Mouse (Mus musculus) heart, adult 18-20 months (tissue): ENCODE results near the gene Slc13a2. TPM values are rescaled to one million over a fixed set of nuclear protein-coding genes. Genes with fewer than 3 reads are reported as not detected.

ENCODE experiments used
- DNase-seq, 2 experiments: peaks; one replicate each; pipeline ENCODE4 v3.0.0; 2021 to 2022; ENCODE audit warnings: mixed read lengths in 1 of 2
- long read RNA-seq, 2 experiments: library from polyadenylated mRNA; stranded (forward); transcript quantifications; one replicate each; pipeline ENCODE4 v2.0.0; 2021
- total RNA-seq, 2 experiments: library from RNA; stranded (reverse); gene quantifications; 2 replicates each; pipeline ENCODE4 v1.2.3; 2021

Gene Slc13a2
- not detected for total RNA-seq
- long read RNA-seq, experiment 1: 0 reads
- long read RNA-seq, experiment 2: 0 reads

DNA sequence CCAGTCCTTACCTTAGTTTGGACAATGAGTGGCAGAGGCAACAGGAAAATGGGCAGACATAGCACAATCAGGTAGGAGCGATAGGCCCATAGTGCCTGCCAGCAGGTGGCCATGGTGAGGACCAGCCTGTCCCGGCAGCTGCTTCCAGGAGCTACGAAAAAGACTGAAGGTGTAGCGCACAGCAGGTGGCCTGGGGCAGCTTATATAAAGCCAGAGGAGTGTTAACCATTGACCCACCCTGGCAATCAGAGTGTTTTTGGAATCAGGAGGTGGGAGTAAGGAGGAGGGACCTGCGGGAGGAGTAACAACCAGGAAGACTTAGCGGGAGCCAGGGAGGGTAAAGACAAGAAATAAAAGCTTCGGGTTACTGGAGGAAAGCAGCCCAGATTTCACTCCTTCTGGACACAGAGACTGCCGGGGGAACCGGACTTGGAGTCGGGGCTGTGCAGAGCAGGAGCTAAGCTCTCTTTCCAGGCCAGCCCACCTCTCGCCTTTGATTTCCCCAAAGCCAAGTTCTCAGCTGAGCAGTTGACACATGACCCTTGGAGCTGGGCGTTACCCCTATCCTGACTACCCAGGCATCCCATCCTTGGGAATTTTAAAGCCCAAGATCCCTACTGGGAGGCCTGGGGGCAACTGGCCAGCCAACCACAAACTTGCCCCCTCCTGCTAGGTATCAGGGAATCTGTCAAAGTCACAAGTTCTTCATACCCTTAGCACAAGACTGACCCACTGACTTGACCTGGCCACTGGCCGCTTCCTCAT lies at the start of gene Slc13a2:
TSS of gene Slc13a2 (minus strand) at position 163 of the 765 bp plus-strand sequence.
- DNase-seq: no peak

- DNase-seq: no peak
Observed at GRCm38 (mm10) chr11:78471326-78472103, 49.5 kb upstream of the Slc13a2 start.

DNA sequence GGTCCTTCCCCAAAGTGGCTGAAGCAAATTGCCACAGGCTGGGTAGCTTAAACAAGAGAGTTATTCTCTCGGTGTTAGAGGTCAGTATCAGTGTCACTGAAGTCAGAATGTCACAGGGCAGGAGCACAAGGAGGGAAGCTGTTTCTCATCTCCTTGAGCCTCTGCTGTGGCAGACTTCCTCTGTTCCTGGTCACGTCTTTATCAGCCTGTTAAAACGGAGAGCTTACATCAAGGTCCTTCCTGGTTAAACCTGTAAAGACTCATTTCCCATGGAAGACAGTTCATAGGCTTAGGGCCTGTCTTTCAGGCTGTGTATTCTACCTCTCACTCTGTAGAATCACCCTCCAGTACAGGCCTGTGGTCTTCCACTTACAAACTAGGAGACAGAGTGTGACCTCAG lies 45.9 kb upstream of the Slc13a2 start:
- DNase-seq: no peak

GRCm38 (mm10) chr11:78467515-78467914 lies 45.5 kb upstream of the Slc13a2 start:
- DNase-seq: no peak

- no peak for DNase-seq
Observed at GRCm38 (mm10) chr11:78466242-78466912, 44.4 kb upstream of the Slc13a2 start.

DNA sequence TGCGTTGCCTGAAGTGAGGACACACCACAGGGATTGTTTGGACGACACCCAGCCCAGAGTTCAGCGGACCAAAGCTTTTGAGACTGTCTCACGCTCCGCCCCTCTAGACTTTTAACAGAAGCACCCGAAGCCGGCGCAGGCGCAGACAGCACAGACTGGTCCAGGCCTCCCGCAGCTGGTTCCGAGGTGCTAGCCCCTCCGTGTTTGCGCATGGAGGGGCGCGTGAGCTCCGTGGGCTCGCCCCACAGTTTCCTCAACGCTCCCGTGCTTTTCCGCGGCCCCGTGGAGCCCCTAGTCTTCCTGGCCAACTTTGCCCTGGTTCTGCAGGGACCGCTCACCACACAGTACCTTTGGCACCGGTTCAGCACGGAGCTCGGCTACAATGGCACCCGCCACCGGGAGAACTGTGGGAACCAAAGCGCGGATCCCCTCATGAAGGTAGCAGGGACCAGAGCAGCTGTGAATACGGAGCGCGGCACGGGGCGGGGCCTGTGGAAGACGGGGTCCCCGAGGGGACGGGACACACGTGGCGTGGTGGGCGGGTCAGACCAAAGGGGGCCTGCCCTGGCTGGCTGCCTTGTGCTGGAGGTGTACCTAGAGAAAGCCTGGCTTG lies 43.7 kb upstream of the Slc13a2 start, which contains the start of gene Slc46a1:
TSS of gene Slc46a1 (plus strand) at position 130 of the 613 bp plus-strand sequence.
- DNase-seq: peak; percentile 87

DNA sequence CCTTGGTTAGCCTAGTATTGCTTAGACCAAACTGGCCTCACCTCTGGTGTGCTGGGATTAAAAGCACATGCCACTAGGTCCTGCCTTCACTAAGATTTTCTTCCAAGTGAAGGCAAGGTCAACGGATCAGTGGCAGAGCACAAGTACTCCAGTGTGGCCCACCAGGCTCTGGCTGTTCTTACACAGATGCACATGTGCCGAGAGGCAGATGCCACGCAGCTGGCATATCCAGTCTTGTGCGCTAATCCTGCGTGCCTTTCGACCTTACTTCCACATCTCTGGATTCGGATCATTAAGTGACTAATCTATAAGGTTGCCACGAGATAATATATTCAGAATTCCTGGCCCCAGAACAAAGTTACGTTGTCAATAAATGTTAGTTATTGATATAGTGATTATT lies 43.1 kb upstream of the Slc13a2 start:
- peak in 1 of 2 experiments; percentile 8 for DNase-seq

DNA sequence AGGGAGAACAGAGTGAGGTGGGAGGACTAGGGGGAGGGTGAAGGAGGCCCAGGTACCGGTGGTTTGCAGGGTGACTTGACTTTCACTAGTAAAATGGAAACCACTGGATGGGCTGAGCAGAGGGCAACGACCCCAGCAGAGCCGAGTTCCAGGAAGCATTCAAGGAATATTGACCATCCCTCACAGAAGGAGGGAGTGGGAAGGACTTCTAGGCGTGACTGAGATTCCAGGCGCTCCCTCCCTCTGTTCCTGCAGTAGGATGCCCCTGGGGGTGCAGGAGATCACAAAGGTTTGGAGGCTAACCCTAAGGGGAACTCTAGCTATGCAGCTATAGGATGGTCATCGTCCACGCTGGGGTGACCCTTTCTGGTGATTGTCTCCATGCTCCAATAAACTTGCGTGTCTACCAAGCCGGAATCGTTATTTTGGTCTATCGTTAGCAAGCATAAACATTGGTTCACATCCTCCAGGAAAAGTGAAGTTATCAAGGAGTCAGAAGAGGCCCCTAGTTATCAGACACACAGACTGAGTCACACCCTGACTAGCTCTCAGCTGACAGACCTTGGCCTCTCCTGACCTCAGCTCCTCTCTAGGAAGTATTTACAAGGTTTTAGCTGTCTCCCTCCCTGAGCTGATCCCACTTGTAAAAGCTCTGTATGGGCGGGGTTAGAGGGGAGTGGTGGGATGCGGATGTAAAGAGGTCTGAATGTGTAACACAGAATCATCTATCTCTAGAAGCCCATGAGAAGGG lies 41.4 kb upstream of the Slc13a2 start:
- DNase-seq: no peak

DNA sequence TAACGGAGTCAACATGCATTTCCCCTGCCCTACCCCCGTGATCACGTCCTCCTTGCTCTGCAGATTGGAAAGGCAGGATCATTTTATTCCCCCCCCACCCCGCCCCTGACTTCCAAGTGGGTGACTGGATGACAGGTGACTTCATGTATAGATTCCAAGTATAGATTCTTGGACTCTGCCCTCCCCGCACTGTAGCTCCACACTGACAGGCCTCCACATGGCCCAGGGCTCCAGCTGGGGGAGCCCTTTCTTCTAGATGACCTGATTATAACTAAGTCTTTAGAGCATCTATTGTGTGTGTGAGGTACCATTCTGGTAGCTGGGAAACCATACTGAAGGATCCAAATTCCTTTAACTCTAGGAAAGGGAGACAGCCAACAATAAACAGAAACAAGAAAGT lies 40.7 kb upstream of the Slc13a2 start:
- DNase-seq: no peak

DNA sequence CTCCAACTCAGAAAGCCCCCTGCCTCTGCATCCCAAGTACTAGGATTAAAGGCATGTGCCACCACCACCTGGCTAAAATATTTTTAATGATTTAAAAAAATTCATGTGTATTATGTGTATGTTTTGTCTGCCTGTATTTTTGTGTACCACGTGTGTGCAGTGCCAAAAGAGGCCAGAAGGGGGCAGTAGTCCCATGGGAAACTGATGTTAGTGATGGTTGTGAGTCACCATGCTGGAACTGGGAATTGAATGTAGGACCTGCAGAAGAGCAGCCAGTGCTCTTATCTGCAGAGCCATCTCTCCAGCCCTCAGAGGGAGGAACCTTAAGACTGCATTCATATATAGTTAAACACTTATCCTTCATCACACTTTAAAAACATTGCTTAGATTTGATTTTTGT lies 39.9 kb upstream of the Slc13a2 start:
- no peak for DNase-seq

DNA sequence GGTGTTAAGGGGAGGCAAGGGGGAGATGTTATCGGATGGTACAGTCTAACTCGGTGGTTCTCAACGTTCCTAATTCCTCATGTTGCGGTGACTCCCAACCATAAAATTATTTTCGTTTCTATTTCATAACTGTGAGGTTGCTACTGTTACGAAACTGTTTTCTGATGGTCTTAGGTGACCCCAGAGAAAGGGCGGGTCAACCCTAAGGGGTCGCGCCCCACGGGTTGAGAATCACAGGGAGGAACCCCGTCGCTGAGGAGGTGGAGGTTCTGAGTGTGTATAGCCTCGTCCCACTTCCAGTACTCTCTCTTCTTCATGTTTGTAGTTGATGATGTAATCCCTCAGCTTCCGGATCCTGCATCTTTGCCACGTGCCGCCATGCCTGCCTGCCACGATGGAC lies 36.7 kb upstream of the Slc13a2 start:
- DNase-seq: no peak

GRCm38 (mm10) chr11:78455308-78455707 lies 33.3 kb upstream of the Slc13a2 start:
- DNase-seq: peak; percentile 21 to 57

DNA sequence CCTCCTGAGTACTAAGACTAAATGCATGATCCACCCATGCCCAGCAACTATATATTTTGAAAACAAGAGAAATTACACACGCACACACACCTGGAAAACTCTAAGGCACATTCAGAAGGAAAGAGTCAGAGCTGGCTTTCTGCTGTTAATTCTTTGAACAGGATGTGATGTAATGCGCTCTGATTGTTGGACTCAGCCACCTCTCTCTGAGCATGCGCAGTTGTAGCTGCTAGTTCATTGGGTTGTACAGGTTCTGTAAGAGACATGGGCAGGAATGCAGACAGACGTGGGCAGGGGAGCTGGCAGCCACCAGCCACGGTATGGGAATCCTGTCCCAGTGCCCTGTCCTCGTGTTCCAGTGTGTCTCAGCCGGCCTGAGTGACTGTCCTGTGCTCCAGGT lies 32.3 kb upstream of the Slc13a2 start:
- no peak for DNase-seq

DNA sequence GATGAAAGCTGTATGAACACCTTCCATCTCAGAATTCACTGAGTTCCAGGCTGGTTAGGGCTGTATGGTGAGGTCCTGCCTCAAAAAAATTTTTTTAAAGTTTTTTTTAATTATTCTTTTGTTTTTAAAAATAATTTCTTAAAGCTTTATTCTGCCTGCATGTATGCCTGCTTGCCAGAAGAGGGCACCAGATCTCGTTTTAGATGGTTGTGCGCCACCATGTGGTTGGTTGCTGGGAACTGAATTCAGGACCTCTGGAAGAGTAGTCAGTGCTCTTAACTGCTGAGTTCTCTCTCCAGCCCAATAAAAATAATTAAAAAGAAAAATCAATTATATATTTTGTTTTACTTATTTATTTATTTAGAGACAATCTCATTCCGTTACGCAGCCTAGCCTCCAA lies 31.7 kb upstream of the Slc13a2 start:
- DNase-seq: peak; percentile 49 to 76

DNA sequence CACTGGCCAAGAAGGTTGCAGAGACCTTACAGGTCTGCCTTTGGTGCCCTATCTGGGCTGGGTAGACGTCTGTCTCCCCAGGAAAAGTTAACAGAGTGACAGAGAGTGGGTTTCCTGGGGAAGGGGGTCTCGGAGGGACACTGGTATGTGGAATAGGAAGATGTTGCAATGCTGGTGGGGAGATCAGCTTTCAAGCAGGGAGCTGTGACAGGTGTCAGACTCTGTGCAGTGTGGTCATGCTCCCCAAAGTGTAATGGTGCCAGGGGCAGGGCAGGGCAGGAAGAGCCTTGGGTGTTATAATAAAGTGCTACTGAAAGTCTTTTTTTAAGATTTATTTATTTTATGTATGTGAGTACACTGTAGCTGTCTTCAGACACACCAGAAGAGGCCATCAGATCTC lies 28.3 kb upstream of the Slc13a2 start:
- no peak for DNase-seq

DNA sequence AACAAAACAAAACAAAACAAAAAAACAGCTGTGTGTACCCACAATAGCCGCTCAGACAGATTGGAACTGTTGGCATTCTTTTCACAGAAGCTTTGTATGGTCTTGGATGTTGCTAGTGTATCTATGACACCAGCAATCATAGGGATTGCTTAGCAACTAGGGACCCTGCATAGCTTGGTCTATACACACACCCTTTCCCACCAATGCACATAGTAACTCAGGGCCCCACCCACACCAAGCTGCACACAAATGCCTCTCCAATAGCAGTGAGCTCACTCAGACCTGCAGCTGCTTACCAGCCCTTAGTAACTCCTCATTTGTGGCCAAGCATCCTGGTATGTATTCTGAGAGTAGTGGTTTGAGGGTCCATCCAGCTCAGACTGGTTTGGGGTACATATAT lies 26.2 kb upstream of the Slc13a2 start:
- DNase-seq: no peak

- no peak for DNase-seq
Observed at GRCm38 (mm10) chr11:78447168-78447567, 25.2 kb upstream of the Slc13a2 start.

DNA sequence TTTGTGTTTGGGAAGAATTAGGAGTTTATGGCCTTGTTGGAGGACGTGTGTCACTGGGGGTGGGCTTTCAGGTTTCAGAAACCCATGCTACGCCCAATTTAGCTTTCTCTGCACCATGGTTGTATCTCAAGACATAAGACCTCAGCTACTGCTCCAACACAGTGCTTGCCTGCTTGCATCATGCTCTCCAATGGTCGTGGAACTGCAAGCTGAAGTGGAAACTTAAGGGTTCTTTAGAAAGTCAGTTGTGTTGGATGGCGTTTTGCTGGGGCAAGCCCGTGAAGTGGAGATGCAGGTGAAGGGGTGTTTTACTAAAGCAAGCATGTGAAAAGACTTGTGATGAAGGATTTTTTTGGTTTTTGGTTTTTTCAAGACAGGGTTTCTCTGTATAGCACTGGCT lies 21.1 kb upstream of the Slc13a2 start:
- no peak for DNase-seq

DNA sequence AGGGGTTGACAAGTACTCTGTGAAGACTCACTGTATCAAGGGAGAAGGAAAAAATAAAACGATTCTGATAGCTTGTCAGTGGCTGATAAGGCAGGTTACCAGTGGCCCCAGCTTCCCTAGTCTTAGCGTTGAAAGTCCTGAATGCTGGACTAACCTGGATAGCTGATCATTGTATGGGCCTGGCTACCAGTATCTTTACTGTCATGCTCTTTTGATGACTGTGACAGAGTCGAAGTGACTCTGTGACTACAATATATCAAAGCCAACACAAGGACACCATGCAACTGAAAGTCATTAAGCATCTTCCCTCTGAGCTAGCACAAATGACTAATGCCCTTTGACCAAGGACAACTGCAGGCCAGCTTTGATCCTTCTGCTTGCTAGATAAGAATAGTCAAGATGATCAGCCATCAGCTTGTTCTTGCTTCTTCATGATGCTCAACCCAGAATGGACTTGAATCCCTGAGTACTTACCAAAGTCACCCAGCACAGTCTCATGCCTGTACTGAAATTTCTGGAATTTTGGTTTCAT lies 16.4 kb upstream of the Slc13a2 start:
- no peak for DNase-seq

DNA sequence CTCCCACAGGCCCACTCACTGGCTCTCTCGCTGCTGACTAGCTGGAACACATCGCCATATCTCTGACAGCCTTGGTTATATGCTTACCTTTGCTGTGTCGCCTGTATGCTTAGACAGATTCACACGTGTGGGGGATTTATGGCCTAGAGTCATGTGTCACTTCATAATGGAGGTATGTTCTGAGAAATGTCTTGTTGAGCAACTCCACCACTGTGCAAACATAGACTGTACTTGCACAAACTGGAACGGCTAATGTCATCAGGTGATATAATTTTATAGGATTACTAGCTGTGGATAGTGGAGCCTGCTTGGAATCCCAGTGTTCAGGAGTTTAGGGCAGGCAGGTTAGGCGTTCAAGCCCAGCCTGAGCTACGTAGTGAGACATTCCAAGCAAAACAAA lies 15.2 kb upstream of the Slc13a2 start:
- no peak for DNase-seq

- DNase-seq: peak in 1 of 2 experiments; percentile 9
Observed at GRCm38 (mm10) chr11:78435776-78436349, 13.8 kb upstream of the Slc13a2 start.
